Mouse (Mus musculus) spleen, adult 18-20 months (tissue): Measurements from ENCODE around the gene Osm.

ENCODE experiments used
- DNase-seq, 2 experiments: peaks; one replicate each; pipeline ENCODE4 v3.0.0; 2022; ENCODE audit warnings: mixed read lengths in 2 of 2

Osm gene

DNA sequence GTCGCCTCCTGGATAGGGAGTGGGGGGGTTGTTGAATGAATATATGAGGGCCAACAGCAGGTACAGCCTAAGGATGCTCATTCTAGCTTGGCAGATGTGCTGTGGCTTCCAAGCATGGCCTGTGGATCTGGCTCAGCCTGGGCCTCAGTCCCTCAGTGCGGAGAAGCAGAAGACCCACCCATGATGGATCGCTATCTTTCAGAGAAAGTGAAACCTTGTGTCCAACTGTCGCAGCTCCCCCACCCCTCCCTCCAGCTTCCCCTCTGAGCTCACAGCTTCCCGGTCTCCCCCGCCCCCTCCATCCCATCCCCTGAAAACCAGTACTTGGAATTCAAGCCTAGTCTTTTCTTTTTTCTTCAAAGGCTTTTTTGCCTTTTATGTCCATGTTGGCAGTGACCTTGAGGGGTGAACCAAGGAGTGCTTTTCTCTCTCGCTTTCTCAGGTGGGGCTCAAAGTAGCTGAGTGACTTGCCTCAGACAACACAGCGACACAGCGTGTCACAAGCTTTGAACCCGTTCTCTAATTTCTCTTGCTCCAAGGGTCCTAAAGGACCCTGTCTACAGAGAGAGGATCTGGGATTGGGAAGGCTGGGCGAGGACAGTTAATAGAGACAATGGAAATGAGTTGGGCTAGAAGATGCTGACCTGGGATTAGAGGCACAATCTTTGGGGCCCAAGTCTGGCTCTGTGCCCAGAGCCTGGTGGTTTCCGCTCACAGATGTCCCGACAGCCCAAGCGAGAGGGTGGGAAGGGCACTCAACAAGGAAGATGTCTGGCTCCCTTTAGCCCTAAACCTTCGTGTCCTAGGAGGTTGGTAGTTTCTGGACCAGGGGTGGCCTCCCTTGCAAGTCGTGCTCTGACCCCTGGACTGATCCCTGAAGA, at the start of gene Osm:
Gene Osm, plus strand, starts transcription at position 756 of the 881 bp plus-strand sequence.
- DNase-seq = peak in 1 of 2 experiments; percentile 62

DNA sequence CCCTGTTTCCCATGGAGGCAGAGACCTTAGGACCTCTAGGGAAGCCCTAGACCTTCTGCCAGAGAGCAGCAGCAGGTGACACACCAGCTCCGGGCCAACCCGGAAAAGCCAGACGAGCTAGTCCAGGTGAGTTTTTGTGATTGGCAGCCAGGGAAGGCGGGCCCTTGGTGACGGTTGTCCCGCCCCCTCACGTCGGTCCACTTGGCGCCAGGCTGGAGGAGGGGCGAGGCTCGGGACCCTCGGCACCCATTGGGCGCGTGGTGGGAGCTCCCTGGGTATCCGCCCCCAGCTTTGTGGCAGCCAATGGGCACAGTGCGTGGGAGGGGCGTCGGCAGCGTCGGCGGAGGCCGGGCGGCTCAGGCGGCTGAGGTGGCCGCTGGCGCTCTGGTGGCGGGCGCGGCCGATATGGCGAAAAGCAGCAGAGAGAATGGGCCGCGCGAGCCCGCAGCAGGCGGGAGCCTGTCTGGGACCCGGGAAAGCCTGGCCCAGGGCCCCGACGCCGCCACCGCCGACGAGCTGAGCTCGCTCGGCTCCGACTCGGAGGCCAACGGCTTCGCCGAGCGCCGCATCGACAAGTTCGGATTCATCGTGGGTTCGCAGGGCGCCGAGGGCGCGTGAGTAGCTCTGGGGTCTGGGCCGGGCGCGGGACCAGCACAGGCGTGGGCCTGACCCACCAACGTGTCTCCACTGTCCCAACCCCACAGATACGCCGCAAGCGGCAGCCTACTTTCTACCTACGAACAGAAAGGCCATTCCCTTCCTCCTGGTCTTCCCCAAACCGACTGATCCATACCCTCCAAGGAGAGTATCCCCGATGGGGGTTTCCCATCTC, 49.5 kb upstream of the Osm start, which contains the start of gene Tbc1d10a:
Gene Tbc1d10a, plus strand, starts transcription at position 304 of the 832 bp plus-strand sequence.
- peak; percentile 97 to 98 for DNase-seq

DNA sequence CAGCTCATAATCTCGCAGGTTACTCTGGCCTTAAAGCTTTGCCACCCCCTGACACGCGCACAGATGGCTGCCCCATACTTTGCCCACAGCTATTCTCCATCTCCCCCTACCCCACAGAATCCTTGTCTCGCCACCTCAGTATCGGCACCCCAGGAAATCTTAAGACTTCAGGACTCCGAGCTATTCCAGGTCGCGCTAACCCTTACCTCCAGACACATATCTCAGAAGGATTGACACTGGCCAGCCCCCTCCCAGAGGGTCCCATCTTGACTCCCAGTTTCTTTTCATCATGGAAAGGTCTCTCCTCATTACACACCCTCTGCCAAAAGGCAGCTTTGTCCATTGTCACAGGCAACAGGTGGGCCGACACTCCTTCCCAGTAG, 48.9 kb upstream of the Osm start:
- DNase-seq = no peak

DNA sequence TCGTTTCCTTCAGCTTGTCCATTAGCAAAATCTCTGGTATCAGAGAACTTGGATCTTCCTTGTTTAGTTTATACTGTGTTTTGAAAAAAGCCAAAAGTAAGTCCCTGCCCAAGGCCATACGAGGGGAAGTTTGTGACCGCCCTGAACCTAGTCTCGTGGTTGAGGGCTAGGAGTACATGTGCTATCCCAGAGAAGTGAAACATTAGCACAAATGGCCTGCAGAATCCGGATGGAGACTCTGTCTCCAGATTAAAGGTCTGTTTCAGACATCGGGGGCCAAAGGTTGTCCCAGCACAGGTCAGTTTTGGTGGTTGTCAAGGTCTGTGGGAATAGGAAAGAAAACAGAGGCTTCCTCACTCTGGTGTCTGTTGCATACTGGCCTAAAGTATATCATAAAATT, 47.0 kb upstream of the Osm start:
- no peak for DNase-seq

DNA sequence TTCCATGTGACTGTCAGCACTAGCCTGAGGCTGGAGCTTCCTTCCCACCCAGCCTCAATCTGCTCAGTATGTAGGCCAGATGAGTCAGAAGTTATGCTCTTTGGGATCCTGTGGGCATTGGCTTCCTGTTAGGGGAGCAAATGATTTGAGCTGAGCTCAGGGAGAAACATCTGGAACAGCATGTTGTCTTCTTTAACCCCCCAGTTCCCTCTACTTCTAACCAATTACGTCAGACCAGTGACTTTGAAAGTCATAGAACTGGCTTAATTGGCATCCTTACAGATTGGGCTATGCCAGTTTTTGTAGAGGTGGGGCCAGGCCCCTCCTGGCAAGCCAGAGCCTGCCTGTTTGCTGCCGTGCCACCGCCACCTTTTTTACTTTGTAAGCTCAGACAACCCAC, 45.5 kb upstream of the Osm start:
- DNase-seq = no peak

DNA sequence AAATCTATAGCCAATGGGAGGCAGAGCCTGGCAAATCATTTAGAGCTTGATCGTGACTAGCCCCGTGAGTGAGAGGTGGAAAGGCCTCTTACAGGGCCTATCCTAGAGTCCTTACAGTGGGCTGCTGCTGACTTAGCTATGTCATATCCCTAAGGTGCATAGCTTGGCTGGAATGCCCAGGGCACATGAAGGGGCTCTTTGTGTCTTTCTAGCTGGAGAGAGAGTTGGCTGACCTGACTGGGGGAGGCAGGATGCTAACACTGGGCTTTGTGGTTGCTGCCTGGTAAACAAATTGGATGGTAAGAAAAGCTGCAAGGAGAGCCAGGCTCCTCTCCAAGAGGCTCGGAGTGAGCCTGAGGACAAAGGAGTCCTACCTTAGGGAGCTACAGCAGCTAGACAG, 43.5 kb upstream of the Osm start:
- DNase-seq = no peak

DNA sequence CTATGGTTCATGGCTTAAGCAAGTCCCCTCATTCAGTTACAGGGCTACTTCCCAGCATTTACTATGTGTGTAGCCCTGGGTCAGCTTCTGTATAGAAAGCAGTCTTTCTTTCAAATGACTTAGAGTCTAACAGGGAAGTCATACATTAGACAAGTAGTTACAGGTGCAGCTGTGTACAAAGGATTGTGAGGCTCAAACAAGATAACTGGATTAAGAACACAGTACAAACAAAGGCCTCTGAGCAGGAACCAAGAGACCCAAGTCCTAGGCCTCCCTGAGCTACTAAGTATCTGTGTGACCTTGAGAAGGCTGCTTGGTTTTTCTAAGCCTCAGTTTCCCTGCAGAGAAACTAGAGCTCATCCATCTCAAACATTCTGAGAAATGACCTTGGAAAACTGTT, 42.8 kb upstream of the Osm start:
- DNase-seq = no peak

DNA sequence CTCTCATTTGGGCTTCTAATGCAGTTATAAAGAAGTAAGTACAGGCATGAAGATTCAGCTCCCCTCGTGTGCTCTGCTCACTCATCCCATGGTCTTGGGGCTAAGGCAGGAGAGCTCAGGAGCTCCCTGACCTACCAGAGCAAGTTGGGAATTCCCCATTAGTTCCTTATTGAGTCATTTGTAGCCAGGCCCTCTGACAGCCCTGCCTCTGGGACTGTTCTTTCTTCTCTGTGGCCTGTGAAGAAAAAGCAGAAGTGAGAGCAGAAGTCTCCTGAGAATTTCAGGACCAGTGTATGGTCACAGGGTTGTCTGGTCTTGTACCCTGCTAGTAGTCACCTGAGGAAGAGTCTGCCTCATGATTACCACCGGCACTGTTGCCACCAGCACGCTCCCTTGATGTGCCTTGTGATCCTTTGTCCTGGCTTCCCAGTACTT, 40.6 kb upstream of the Osm start:
- peak; percentile 30 to 48 for DNase-seq

DNA sequence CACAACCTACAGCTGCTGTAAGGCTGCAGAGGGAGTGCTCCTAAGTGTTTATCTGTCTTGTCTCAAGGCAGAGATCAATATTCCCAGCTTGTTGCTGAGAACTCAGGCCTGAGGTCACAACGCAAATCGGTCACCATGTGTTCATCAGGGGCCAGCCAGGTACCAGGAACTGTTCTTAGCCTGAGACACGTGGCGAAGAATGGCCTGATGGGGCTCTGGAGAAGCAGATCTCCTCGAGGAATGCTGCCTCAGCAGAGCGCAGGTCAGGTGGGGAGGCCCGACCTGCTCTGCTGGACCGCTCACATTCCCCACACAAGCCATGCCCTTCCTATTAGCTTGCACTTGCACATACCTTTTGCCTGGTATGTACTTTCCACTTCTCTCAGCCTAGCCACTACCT, 39.6 kb upstream of the Osm start:
- no peak for DNase-seq

DNA sequence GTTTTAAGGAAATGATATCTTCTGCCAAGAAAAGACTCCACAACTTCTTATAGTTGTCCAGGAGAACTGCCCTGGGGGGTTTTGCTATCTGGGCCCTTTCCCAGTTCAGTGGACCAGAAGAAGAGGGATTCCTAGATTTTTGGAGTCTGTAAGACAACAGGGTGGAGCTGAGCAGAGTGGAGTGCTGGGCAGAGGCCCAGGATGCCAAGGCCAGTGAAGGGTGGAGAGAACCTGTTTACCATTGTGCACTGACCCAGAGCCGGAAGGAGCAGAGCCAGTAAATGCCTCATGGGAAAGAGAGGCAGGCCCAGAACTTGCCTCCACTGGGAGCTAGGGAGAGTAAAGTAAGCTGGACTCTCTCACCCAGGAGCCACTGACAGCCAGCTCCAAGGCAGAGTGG, 38.5 kb upstream of the Osm start:
- no peak for DNase-seq

DNA sequence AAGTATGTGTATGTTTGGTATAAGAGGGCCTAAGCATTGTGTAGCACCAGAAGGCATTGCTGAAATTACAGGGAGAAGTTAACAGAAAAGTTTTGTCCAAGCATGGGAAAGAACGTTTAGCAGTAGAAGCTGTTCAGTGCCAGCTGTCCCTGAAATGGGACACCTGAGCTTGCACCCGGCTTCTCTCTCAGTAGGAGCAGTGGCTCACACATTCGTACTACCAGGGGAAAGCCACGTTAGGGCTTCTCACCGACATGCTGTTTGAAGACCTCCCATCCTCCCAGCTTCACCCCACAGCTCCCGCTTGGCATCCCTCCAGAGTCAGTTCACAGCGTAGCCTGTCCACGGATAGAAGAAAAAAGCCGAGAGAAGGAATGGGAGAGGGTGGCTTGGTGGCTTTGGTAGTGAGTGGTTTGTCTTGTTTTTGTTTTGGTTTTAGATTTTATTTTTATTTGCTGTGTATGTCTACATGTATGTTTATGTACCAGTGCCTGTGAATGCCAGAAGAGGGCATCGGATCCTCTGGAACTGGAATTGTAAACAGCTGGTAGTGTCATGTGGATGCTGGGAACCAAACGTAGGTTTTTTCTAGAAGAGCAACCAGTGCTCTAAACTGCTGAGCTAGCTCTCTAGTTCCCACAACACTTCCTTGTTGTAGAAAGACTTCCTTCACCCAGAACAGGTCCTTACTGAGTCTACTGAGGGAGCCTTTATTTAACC, 34.1 kb upstream of the Osm start:
- no peak for DNase-seq

DNA sequence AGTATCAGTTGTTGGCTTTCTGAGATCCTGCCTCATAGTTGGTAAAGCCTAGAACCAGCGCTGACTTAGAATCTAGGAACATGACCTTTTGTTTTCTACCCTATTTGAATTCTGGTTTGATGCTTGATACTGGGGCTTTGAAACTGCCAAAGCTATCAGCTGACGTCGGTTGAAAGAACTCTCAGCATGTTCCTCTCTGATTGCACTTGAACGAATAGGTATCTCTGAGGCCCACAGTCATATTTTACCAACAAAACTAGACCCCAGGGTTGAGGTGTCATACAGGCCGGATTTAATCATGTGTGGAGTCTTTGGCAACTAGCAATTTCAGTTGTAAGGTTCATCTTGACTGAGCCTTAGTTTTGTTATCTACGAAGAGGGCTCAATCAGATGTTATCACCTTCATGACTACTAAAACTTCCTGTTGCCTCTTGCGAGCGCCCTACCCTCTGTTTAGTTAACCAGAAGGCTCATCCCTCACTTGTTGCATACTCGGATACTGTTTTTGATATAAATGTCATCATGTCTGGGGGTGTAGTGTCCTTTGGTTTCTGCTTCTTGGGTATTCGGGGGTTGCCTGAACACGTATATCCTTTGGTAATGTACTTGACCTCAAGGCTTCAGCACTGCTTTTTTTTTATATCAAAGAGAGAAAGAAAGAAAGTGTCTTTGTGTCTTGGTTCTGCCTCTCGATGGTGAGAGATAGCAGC, 33.1 kb upstream of the Osm start:
- DNase-seq = no peak

DNA sequence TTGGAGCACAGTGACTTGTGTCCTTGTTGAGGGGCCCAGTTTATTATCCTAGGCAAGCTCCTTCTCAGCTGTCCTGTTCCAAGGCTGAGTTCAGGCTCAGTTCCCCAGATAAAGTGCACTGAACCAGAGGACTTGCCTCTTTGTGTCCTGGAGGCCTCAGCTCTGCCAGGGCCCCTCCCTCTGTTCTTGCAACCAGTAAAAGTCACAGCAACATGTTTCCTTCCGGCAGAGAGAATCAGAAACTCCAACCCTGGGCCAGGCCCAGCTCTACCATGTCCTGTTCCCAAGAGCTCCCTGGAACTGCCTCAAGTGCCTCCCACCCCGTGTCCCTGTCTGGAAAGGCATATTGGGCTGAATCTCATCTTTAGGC, 32.5 kb upstream of the Osm start:
- peak in 1 of 2 experiments; percentile 33 for DNase-seq

DNA sequence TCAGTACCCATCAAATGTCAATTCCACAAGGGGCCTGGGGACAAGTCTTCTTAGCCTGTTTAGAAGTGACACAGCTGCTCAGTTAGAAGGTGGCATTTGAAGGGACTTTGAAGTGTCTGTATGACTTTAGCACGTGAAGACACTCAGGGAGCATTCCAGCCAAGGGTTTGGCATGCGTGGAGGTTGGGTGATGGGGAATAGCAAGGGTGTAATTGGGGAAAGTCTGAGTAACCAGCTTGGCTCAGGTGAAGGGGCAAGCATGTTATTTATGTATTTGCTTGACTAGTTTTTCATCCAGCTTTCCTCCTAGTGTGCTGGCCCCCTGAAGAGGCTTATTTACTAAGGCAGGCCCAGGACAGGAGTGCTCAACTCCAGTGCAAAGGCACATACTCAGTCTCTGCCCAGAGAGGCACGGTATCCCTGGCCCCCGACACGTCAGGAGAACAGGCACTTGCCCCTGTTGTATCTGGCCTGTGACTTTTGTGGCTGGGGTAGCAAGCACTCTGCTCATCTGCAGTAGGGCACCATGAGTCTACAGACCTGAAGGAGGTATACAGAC, 31.0 kb upstream of the Osm start:
- no peak for DNase-seq

DNA sequence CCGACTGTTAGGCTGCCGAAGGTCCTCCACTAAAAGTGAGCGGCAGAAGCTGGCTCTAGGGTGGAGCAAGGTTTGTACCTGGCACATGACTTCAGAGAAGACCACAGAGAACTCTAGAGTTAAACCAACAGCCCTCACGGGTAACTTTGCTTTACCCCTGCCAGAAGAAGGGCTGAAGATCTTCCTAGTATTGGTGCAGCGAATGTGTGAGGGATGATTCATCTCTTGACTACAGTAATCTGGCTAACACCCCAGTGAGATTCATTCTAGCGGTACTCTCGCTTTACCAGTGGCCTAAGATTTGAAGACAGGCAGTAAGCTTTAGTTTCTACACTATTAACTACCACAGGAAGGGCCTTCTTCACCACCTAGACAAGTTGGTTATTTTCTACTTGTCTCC, 30.3 kb upstream of the Osm start:
- no peak for DNase-seq

DNA sequence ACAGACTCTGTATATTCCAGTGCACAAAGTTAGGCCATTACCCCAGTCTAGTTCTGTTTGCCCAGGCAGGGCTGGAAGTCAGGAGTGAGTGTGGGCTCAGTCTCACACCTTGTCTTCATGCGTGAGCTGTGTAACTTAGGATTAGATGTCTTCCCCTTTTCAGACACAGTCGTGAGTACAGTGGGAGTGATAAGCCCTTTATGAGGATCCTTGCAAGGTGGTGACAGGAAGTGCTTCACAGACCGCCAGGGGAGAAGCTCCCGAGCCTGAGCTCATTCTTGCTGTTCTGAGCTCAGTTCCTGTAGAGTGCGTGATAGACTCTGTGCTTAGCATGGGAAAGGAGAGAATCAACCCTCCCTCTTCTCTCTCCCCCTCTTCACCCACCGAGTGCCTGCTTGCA, 29.7 kb upstream of the Osm start:
- DNase-seq = no peak

DNA sequence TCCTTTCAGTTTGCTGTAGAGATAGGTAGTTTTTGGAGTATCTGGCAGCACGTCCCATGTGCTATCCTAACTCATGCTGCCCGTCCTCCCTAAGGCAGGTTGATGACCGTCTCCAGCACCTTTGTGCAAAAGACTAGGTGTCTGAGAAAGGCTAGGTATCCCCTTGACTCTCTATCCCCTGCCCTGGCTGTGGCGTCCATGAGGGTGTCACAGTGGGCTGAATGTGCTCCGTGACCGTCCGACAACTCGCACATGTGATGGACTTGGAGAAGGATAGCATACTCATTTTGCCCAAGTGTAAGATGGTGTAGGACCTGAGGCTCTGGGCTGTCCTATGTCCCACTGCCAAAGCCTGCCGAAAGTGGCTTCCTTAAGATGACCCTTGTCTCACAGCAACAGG, 28.6 kb upstream of the Osm start:
- no peak for DNase-seq

DNA sequence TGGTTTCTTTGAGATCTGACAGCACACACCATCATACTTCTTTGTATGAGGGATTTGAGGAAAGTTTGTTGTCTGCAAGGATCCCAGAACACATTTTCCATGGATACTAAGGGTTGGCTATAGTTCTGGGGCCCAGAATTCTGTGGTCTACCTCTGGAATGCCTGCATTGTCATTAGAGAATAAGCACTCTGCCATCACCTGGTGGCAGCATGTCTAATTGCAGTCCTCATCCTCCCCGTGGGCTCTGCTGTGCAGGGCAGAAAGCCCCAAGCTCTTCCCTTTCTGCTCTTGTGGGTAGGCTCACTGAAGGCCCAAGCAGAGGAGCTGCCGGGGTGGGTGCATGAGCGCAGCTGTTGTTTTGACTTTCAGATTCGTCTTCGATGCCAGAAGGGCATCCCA, 26.7 kb upstream of the Osm start:
- DNase-seq = no peak

DNA sequence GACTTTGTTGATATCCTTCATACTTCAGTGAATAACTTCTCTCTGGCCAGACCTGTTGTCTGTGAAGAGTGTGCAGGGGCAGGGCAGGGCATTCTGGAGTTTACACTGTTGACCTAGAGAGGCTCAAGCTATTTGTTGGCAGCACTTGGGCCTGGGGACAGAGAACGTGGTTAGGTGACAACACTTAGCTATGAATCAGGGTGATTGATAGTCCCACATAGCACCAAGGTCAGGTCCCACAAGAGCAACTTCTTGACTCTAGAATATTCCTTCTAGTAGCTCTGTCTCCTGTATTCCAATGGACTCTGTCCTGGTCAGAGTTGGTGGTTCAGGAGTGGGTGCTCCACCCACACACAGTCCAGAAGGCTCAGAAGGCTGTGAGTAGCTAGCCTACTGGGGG, 25.4 kb upstream of the Osm start:
- no peak for DNase-seq

DNA sequence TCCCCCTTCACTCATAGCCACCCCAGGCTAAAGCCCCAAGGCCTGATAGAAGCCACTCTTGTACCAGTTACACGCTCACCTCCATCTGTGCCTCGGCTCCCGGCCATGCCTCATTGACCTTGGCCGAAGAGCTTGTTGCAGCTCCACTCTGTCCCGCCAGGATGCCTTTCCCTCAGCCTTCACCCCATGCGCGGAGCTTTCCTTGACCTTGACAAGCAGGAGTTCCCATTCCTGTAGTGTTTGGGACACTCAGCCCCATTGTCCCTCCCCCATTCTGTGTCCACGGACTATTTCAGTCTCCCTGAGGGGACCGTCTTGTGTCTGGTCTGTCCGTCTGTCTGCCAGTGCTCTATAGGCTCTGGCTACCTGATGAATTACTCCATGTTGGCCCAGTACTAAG, 23.1 kb upstream of the Osm start:
- no peak for DNase-seq

DNA sequence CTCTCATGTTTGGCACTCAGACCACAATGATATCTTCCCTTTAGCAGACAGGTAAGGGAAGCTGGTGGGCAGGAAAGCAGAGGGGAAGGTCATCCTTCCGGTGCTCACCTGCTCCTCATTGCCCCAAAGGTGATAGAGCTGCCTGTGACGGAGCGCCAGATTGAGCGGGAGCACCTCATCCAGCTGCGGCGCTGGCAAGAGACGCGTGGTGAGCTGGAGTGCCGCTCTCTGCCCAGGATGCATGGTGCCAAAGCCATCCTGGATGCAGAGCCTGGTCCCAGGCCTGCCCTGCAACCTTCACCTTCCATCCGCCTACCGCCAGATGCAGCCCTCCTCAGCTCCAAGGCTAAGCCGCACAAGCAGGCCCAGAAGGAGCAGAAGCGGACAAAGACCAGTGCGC, 21.6 kb upstream of the Osm start:
- no peak for DNase-seq

DNA sequence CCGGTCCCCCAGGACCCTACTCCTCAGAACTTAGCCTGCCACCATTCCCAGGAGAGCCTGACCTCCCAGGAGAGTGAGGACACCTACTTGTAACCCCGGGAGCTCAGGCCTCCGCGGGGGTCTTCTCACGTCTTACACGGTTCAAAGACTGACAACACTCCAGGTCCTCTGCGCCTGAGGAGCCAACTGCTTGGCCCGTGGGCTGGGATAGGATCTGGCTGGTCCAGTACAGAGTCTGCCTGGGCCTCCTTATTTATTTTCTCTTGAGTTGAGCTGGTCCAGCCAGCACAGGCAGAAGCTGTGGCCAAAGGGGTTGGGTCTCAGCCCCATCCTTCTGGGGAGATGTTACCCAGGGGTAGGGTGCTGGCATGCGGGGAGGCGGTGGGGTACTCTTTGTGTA, 21.2 kb upstream of the Osm start:
- no peak for DNase-seq
